Mouse (Mus musculus) neural tube, embryonic 15.5 days (tissue): Measurements from ENCODE around the gene Rbm17. TPM values are rescaled to one million over a fixed set of nuclear protein-coding genes. Genes with fewer than 3 reads are reported as not detected.

ENCODE experiments used
- ATAC-seq: fragments of 200-750 bp; cut with Nextera tagmentation; 2 replicates; pipeline ENCODE4 v1.8.0; 2017; ENCODE audit warnings: mild to moderate bottlenecking, moderate TSS enrichment, moderate library complexity; ENCODE audit not compliant: low FRiP score
- H3K27ac ChIP-seq: fragments of 300-500 bp; sonication (generic); replicated peaks from 2 replicates; pipeline ENCODE4 v1.5.1; 2015; ENCODE audit warnings: mild to moderate bottlenecking, inconsistent platforms
- H3K27me3 ChIP-seq: fragments of 300-500 bp; sonication (generic); replicated peaks from 2 replicates; pipeline ENCODE4 v1.6.1; 2015; ENCODE audit warnings: inconsistent platforms
- H3K36me3 ChIP-seq: fragments of 300-500 bp; sonication (generic); 2 replicates; pipeline ENCODE4 v1.6.1; 2015; ENCODE audit warnings: inconsistent platforms
- H3K4me1 ChIP-seq: fragments of 300-500 bp; sonication (generic); 2 replicates; pipeline ENCODE4 v1.6.1; 2015; ENCODE audit warnings: inconsistent platforms
- H3K4me2 ChIP-seq: fragments of 300-500 bp; sonication (generic); 2 replicates; pipeline ENCODE4 v1.6.1; 2015; ENCODE audit warnings: inconsistent platforms, mild to moderate bottlenecking, moderate library complexity
- H3K4me3 ChIP-seq: fragments of 300-500 bp; sonication (generic); replicated peaks from 2 replicates; pipeline ENCODE4 v1.5.1; 2015; ENCODE audit warnings: mild to moderate bottlenecking, inconsistent platforms
- H3K9ac ChIP-seq: fragments of 300-500 bp; sonication (generic); replicated peaks from 2 replicates; pipeline ENCODE4 v1.6.1; 2015; ENCODE audit warnings: mild to moderate bottlenecking, inconsistent platforms
- H3K9me3 ChIP-seq: fragments of 300-500 bp; sonication (generic); replicated peaks from 2 replicates; pipeline ENCODE4 v1.6.1; 2016; ENCODE audit warnings: inconsistent platforms
- WGBS: fragments of 180-500 bp; shearing (Covaris S2); methylation state at CpG from one replicate; pipeline ENCODE4 v1.1.7; 2015; ENCODE audit warnings: mixed read lengths; 5-methylcytosine and 5-hydroxymethylcytosine counted together
- polyA plus RNA-seq: library from polyadenylated mRNA; unstranded; fragments of >200 nt; fragmentation: Nextera tagmentation; extraction: Ambion mirVana; gene quantifications from 2 replicates; pipeline ENCODE4 v1.2.1, GENCODE M21; 2015

Rbm17 gene
- polyA plus RNA-seq, 1 experiment from 2014 or later = 127 TPM

DNA sequence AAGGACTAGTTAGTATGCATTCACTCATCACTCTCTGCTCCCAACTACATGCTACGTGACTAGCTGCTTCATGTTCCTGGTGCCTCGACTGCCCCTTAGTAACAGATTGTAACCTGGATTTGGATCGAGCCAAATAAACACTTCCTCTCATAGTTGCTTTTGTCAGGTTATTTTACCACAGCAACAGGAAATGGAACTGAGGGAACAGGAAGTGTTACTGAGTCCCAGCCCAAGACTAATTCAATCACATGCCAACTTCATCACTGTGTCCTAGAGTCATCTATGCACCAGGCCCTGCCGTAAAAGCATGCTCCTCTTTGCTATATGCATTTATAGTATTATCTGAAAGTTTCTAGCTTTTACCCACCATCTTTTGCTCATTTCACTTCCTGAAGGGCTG, 16.0 kb downstream of the Rbm17 start:
- Histone ChIP-seq H3K27me3 (no peaks in the 10 kb centered on the region), H3K27ac (no peak overlapping the region)
- 96% methylated on average over 4 of the region's 4 CpGs for WGBS

DNA sequence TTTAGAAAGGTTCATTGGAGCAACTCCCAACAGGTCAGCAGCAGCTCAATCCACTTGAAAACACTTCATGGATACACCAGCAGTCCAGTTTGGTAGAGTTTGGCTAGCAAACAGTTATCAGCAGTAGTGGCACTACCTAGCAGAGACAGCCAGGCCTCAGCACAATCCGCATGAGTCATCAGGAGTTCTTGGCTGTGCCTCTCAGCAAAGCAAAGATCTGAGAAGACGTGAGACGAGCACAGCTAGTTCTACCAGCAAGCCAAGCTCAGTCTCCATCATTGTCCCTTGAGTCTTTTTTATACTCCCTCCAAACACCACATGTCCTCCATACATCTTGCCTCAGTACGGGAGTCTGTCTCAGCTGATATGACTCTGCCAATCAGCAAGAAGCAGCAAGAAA, 24.6 kb downstream of the Rbm17 start:
- no peak for ATAC-seq
- H3K9me3 ChIP-seq = no peaks in the 10 kb centered on the region
- H3K4me2 ChIP-seq = no peak overlapping the region

More for the DNA sequence above, 16.0 kb downstream of the Rbm17 start:
- H3K4me2 ChIP-seq = no peak overlapping the region
- no peak overlapping the region for H3K9ac ChIP-seq
- no peak overlapping the region for H3K4me3 ChIP-seq
- H3K9me3 ChIP-seq = no peaks in the 10 kb centered on the region
- no peaks in the 10 kb centered on the region for H3K4me1 ChIP-seq
- peaks cover 92% of the 10 kb centered on the region for H3K36me3 ChIP-seq
- ATAC-seq = no peak

DNA sequence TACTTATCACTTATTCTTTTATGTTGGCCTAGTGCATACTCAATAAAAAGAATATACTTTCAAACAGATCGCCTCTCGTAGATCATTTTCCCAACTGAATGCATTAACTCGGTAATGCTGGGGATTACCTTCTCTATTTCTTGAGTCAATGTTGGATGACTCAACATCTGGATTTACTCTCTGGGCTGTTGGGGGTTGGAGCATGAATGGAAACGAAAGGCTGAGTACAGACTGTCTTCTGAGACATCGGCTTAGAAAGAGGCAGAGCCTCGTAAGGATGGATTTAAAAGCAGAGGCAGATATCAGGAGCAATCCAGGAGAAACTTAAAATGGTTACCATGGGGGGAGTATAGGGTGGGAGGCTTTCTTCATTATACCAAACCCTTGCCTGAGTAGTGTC, 25.8 kb downstream of the Rbm17 start:
- no peaks in the 10 kb centered on the region for H3K27me3 ChIP-seq
- peaks cover 11% of the 10 kb centered on the region for H3K36me3 ChIP-seq
- no peak overlapping the region for H3K9ac ChIP-seq
- H3K4me2 ChIP-seq = no peak overlapping the region
- ATAC-seq = no peak
- no peak overlapping the region for H3K27ac ChIP-seq
- 93% methylated on average over 6 of the region's 6 CpGs for WGBS
- H3K9me3 ChIP-seq = no peaks in the 10 kb centered on the region
- no peak overlapping the region for H3K4me3 ChIP-seq
- no peaks in the 10 kb centered on the region for H3K4me1 ChIP-seq

More for the DNA sequence above, 24.6 kb downstream of the Rbm17 start:
- H3K27me3 ChIP-seq = no peaks in the 10 kb centered on the region
- 95% methylated on average over 4 of the region's 4 CpGs for WGBS
- H3K4me3 ChIP-seq = no peak overlapping the region
- H3K27ac ChIP-seq = no peak overlapping the region
- H3K36me3 ChIP-seq = peaks cover 20% of the 10 kb centered on the region
- no peak overlapping the region for H3K9ac ChIP-seq
- no peaks in the 10 kb centered on the region for H3K4me1 ChIP-seq

DNA sequence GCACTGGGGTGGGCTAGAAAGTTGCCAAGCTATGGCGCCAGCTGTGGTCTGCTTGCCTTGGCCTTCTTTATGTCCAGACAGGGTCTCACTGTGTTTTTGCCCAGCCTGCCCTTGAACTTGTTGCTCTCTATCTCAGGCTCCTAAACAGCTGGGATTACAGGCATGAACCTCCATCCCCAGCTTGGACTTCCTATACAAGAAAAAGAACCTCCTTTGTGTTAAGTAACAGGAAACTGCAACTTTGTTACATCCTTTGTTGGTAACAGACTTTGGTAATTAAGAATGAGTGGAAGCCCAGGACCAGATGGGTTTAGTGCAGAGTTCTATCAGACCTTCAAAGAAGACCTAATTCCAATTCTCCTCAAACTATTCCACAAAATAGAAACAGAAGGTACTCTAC, 30.3 kb downstream of the Rbm17 start:
- Histone ChIP-seq H3K4me1 (no peaks in the 10 kb centered on the region), H3K9ac (no peak overlapping the region), H3K36me3 (no peaks in the 10 kb centered on the region), H3K27me3 (no peaks in the 10 kb centered on the region), H3K9me3 (no peaks in the 10 kb centered on the region), H3K4me2 (no peak overlapping the region), H3K27ac (no peak overlapping the region), H3K4me3 (no peak overlapping the region)
- ATAC-seq = no peak
- 96% methylated on average over 1 of the region's 1 CpGs for WGBS

DNA sequence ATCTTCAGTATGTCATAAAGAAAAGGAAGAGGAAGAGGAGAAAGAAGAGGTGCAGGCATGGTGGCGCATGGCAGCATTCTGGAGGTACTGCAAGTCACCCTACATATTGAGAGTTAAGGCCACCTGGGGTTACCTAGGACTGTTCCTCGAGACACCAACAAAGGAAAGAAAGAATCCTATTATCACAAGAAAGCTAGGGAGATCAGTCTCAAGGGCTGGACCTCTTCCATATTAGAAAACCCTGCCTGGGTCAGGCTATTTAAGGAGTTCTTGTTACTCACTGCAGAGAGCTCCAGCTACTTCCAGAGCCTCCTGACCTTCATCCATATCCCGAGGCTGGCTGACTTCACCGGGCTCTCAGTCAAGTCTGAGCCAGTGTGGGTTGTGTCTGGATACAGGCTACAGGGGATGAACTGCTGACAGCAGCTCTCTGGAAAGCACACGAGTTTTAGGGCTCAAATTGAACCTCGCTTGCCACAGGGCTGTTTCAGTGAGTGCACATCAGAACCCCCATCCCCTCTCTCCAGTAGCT, 32.9 kb downstream of the Rbm17 start:
- Histone ChIP-seq H3K4me2 (no peak overlapping the region), H3K27me3 (no peaks in the 10 kb centered on the region), H3K4me1 (no peaks in the 10 kb centered on the region), H3K36me3 (no peaks in the 10 kb centered on the region), H3K4me3 (no peak overlapping the region), H3K9ac (no peak overlapping the region), H3K9me3 (no peaks in the 10 kb centered on the region), H3K27ac (no peak overlapping the region)
- no peak for ATAC-seq
- WGBS = 51% methylated on average over 6 of the region's 6 CpGs

DNA sequence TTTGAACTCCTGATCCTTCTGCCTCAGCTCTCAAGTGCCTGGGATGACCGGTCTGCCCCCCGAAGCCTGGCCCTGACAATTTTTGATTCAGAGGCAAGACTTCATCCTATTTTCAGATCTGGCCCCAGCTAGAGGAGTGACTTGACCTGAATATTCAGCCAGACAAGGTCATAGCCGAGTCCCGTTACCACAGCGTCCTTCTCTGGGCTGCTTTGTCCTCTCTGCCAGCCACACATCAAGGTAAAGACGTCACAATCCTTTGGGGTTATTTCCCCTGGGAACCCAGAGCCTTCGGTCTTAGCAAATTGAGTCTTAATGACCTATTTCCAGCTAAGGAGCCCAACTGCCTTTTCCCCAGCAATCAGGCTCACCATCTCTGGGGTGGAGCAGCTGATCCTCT, 35.5 kb downstream of the Rbm17 start:
- H3K27me3 ChIP-seq = no peaks in the 10 kb centered on the region
- H3K27ac ChIP-seq = no peak overlapping the region
- H3K9ac ChIP-seq = no peak overlapping the region
- 84% methylated on average over 7 of the region's 7 CpGs for WGBS
- ATAC-seq = no peak
- no peak overlapping the region for H3K4me3 ChIP-seq
- H3K4me2 ChIP-seq = no peak overlapping the region
- H3K4me1 ChIP-seq = no peaks in the 10 kb centered on the region
- H3K36me3 ChIP-seq = no peaks in the 10 kb centered on the region
- H3K9me3 ChIP-seq = no peaks in the 10 kb centered on the region

DNA sequence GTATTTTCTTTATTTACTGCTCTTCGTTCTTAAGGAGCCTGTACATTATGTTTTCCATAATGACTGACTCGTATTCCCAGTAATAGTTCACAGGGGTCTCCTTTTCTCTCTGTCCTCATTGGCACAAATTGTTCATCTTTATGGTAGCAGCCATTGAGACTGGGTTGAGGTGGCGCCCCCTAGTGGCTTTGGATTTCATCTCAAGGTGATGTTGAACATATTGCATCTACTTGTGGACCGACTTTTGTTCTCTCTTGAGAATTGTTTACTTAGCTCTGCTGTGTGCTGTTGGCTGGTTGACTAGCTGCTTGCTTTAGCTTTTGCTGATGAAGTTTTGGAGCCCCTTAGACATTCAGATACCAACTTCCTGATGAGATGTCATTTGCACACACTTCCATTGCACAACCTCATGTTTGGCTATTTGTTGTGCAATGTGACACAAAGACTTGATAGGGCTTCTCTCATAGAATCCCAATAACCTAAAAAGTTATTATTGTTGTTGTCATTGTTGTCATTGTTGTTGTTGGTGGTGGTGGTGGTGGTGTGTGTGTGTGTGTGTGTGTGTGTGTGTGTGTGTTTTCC, 36.1 kb downstream of the Rbm17 start:
- no peaks in the 10 kb centered on the region for H3K4me1 ChIP-seq
- no peak for ATAC-seq
- H3K9me3 ChIP-seq = no peaks in the 10 kb centered on the region
- H3K4me2 ChIP-seq = no peak overlapping the region
- H3K36me3 ChIP-seq = no peaks in the 10 kb centered on the region
- WGBS = 59% methylated on average over 4 of the region's 4 CpGs
- H3K9ac ChIP-seq = no peak overlapping the region
- no peak overlapping the region for H3K4me3 ChIP-seq
- no peaks in the 10 kb centered on the region for H3K27me3 ChIP-seq
- no peak overlapping the region for H3K27ac ChIP-seq

DNA sequence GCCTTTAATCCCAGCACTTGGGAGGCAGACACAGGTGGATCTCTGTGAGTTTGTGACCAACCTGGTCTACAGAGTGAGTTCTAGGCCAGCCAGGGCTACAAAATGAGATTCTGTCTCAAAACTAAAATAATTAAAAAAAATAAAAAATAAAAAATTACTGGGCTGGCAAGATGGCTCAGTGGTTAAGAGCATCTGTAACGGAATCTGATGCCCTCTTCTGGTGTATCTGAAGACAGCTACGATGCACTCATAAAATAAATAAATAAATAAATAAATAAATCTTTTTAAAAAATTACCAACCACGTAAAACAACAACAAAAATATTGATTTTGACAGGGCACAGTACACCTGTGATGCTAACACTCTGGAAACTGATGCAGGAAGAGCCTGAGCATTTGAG, 37.1 kb downstream of the Rbm17 start:
- H3K27me3 ChIP-seq = no peaks in the 10 kb centered on the region
- H3K27ac ChIP-seq = no peak overlapping the region
- H3K4me1 ChIP-seq = no peaks in the 10 kb centered on the region
- no peak overlapping the region for H3K4me2 ChIP-seq
- no peak overlapping the region for H3K9ac ChIP-seq
- no peaks in the 10 kb centered on the region for H3K36me3 ChIP-seq
- ATAC-seq = no peak
- 91% methylated on average over 3 of the region's 3 CpGs for WGBS
- no peak overlapping the region for H3K4me3 ChIP-seq
- no peaks in the 10 kb centered on the region for H3K9me3 ChIP-seq

DNA sequence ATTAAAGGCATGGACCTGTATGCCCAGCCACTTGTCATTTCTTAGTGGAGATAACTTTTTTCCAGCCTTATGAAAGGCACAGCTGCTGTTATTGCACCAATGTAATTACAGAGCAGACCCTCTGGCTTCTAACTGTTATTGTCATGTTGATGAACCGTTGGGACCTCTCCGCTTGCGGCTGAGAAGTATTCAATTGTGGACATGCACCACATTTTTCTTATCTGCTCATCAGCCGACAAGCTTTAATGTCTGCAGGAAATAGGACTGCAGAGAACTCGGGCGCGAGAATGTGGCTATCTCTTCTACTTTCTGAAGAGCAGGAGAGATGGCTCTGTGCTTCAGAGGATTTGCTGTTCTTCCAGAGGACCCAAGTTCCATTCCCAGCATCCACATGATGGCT, 37.7 kb downstream of the Rbm17 start:
- Histone ChIP-seq H3K36me3 (no peaks in the 10 kb centered on the region), H3K9ac (no peak overlapping the region), H3K4me3 (no peak overlapping the region), H3K9me3 (no peaks in the 10 kb centered on the region), H3K27ac (no peak overlapping the region), H3K4me1 (no peaks in the 10 kb centered on the region), H3K4me2 (no peak overlapping the region), H3K27me3 (no peaks in the 10 kb centered on the region)
- WGBS = 43% methylated on average over 7 of the region's 7 CpGs
- no peak for ATAC-seq

DNA sequence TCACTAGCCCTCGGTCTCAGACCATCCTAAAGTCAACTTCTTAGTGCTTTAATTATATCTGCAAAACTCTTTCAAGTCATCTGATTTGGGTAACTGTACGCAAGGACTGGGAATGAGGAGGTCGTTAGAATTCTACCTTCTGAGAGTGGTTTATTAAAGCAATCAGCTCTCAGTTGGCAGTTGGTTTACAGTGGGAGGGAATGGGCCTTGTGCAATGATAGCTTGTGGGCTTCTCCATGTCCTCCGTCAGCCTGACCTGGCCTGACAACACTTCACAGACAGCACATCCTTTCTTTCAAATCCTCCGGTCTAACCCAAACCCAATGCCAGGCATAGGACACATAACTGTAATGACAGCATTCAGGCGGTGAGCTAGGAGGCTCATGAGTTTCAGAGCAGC, 39.2 kb downstream of the Rbm17 start:
- H3K9me3 ChIP-seq = no peaks in the 10 kb centered on the region
- 83% methylated on average over 6 of the region's 6 CpGs for WGBS
- ATAC-seq = no peak
- no peaks in the 10 kb centered on the region for H3K27me3 ChIP-seq
- H3K27ac ChIP-seq = no peak overlapping the region
- no peak overlapping the region for H3K4me2 ChIP-seq
- no peak overlapping the region for H3K9ac ChIP-seq
- H3K4me3 ChIP-seq = no peak overlapping the region
- H3K36me3 ChIP-seq = no peaks in the 10 kb centered on the region
- H3K4me1 ChIP-seq = no peaks in the 10 kb centered on the region

DNA sequence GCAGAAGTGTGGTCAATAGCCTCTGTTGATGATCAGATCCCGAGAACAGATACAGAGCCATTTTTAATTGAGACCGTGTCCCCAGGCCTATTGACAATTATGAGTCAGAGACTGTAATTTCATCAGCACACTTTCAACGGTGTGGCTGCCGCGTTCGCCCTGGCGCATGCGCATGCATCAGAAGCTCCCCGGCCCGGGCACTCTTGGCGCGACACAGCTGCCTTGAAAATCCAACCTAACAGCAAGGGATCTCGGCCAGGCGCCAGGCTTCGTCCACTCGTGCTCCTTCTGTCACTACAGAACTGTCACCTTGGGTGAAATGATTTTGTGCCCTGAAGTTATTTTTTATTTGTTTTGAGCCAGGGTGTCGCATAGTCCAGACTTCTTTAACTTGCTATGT, 40.7 kb downstream of the Rbm17 start:
- Histone ChIP-seq H3K4me3 (no peak overlapping the region), H3K27me3 (no peaks in the 10 kb centered on the region), H3K4me2 (no peak overlapping the region), H3K27ac (no peak overlapping the region), H3K9ac (no peak overlapping the region), H3K36me3 (no peaks in the 10 kb centered on the region), H3K4me1 (no peaks in the 10 kb centered on the region), H3K9me3 (no peaks in the 10 kb centered on the region)
- no peak for ATAC-seq
- 93% methylated on average over 17 of the region's 17 CpGs for WGBS

DNA sequence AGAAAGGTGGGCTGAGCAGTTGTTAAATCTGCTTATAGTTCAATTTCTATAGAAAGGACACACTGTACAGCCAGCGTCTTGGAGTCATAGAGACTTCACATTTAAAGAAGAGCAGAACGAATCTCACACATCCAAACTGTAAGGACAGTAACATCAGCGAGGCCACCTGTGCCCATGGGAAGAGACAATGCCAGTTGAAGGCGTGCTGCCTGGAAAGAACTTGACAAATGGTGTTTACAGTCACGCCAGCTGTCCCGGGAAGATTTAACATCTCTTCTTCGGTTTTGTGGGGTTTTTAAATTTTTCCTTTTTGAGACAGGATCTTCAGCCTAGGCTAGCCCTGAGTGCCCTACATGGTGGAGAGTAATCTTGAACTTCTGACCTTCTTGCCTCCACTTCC, 45.3 kb downstream of the Rbm17 start:
- 85% methylated on average over 7 of the region's 7 CpGs for WGBS
- Histone ChIP-seq H3K4me1 (peaks cover 7% of the 10 kb centered on the region; the same call in 1 of the 2 replicates), H3K27ac (no peak overlapping the region)

More for the DNA sequence above, 45.3 kb downstream of the Rbm17 start:
- Histone ChIP-seq H3K9ac (no peak overlapping the region), H3K4me2 (no peak overlapping the region), H3K4me3 (no peak overlapping the region), H3K27me3 (peaks cover 12% of the 10 kb centered on the region), H3K9me3 (no peaks in the 10 kb centered on the region), H3K36me3 (no peaks in the 10 kb centered on the region)
- ATAC-seq = no peak
